Mouse (Mus musculus): ENCODE measurements around the gene Arih2. TPM values are rescaled to one million over a fixed set of nuclear protein-coding genes. Genes with fewer than 3 reads are reported as not detected.
"Not testable (repeated sequence)": the region's sequence is repeated elsewhere in the genome, so short reads cannot be mapped to it uniquely, and the experiment has no call there.

Arih2 gene
- 10 to 100 TPM; 61.3 to 92.7 TPM for polyA plus RNA-seq (2017; shearing (Covaris generic))

DNA sequence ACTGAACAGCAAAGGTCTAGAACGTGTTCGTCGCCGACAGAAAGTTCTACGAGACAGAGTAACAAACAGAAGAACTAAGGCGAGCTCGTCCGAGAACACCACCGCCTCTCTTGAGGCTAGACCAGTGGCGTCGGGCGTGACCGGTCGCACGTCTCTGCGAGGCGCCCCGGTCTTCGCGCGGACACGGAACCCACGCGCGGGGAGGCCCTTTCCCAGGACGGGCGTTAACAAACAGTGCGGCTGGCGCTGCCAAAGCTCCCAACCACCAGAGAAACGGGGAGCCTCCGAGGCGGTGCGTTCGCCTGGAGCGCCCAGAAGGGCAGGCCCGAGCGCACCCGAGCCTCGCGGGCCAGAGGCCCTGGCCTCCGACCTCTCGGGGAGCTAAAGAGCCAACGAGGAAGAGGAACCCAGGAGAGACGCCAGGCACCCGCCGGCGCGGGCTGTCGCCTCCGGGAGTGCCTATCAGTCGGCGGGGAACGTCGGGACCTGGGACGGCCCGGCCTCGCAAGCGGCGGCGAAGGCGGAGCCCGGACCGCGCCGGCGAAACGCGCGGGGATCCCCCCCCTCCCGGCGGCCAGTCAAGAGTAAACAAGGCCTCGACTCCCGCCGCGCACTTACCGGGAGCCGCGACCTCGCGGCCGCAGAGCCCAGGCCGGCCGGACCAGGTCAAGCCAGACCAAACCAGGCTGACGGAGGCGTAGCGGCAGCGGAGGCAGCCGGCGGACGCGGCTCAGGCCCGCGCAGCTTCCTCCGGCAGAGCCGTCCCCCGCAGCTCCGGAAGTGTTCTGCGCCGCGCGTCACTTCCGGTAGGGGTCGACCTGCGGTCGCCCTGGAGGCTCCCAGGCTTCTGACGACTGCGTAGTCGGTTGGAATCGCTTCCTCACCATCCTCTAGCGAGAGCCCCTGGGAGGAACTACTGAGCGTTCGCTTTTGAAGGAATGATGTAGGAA lies at the start of gene Arih2:
Gene Arih2, minus strand, starts transcription at position 776 of the 950 bp plus-strand sequence.
- ATAC-seq, result peak; percentile 89

DNA sequence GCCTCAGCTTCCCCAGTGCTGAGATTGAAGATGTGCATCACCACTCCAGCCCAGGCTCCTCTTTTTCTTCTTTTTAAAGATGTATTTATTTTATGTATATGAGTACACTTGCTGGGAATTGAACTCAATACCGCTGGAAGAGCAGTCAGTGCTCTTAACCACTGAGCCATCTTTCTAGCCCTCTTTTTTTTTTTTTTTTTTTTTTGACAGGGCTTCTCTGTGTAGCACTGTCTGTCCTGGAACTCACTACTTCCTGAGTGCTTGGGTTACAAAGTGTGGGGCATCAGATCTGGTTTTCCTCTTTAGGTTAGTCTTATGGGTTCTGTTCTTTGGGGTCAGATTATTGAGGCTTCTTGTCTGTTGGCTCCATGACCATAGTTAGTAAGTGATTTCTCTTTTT lies 45.3 kb upstream of the Arih2 start:
- ATAC-seq, result no peak

DNA sequence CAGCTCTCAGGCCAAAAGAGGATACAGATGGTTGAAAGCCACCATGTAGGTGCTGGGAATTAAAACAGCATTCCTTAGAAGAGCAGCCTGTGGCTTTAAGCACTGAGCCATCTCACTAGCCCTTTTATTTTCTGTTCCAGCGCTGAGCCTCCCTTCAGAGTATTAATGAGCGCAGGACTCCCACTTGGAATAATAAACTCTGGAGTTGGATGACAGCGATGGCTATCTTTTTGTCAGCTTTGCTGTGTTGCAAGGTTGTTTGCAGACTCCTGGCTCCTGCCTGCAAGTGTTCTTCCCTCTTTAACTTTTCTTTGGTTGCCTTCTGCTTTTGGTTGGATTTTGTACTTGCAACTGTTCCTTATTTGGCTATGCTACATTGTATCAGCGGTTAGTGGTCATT lies 44.8 kb upstream of the Arih2 start:
- ATAC-seq, result no peak

DNA sequence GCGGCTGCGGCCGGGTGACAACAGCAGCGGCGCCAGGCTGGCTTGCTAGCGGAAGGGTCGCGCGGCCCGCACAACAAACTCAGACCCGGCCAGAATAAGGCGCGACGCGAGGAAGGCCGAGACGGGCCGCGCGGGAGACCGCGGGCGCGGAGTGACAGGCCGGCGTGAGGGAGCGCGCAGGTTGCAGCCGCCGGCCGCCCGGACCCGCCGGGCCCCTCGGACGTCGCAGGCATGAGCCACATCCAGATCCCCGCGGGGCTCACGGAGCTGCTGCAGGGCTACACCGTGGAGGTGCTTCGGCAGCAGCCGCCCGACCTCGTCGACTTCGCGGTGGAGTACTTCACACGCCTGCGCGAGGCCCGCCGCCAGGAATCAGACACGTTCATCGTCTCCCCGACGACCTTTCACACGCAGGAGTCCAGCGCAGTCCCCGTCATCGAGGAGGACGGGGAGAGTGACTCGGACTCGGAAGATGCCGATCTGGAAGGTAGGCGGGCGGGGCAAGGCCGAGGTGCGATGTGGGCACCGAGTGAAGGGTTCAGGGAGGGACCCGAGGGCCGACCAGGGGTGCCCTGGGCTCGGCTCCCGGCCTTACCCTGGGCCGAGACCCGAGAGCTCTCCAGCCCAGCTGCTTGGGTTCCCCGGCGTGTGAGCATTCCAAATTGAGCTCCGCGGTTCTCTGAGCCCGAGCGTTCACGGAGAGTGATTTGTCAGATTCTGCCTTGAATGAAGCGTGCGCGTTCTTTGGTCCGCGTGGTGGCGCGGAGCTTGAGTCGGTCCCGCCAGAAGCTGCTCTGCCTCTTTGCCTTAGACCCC lies 43.2 kb upstream of the Arih2 start:
- peak; percentile 60 for ATAC-seq

DNA sequence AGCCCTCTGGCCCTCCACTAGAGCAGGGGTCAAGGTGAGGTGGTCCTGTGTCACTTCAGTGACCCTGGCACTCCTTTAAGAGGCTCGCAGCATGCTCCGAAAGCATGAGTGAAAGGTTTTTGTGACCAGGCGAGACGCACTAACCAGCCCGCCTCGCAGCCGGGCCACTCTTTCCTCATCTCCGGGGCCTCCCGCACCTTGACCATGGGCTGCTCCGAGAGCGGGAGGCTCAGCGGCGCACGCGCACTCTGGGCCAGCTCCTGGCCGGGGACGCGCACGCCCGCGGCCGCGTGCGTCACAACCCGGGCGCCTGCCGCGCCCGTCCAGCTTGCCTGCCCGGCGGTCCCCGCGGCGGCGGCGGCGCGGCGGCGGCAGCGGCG lies 42.6 kb upstream of the Arih2 start:
- peak; percentile 50 for ATAC-seq

DNA sequence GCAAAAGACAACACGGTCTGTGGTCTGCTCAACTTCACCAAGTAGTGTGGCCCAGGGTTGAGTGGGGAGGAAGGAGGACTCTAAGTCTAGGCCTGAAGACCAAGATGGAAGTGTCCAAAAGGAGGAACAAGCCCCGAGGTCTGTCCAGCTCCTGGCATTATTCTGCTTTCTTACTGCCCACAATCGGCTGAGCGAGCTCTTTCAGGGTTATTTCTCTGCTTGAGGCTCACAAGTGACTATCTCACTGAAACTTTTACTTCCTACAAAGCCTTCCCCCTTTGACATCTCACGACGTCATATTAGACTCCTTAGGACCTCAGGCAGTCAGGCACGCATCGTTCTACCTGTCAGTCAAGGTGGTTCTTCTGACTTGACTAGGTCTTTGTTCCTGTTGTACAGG lies 42.2 kb upstream of the Arih2 start:
- peak; percentile 33 for ATAC-seq

DNA sequence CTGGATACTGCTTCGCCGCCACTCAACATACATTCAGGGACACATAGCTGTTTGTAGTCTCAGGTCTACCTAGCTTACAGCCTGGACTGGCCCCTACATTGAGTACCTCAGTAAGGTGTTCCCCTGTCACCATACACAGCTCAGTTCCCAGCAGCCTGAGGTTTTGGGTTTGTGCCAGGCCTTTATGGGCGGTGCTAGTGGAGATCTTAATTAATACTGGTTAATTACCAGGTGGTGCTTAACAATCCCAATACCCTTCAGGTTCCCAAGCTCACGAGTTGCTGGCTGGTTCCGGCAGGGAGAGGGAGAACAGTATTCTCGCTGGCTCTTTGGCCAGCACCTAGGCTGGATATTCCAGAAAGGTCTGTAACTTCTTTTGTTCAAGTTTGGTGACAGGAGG lies 41.7 kb upstream of the Arih2 start:
- no peak for ATAC-seq

DNA sequence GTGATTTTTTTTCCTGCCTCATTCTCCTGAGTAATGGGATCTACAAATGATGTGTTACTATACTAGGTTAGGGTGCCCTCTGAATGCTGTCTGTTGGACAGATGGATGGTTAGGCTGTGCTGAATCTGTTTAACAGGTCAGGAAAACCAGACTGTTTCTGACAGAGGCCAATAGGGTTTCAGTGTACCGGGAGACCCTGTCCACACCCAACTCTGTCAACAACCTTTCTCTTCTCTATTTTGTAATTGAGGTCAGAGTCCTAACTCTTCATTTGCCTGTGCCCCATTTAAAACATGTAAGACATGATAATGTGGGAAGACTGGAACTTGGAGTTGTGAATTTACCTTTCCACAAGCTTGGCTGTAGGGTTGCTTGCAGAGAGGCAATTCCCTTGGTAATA lies 40.8 kb upstream of the Arih2 start:
- ATAC-seq, result no peak

DNA sequence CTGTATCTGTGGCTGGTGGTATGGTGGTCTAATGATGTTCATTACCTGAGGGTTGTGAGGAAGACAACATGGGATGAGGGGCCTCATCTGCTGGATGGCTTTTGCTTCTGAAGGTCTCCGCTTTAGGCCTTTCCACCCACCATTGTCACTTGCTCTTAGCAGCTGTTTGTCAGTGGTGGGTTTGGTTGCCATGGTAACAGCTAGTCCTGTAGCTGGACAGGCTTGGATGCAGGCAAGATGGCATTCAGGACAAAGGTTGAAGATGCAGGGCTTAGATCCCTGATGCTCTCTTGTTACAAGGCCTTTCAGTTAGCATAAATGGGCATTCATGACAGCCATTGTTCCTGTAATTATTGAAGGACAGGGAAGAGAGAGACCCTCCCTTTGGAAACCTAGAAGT lies 39.9 kb upstream of the Arih2 start, which contains the start of gene Prkar2a:
Gene Prkar2a, plus strand, starts transcription at position 209 of the 400 bp plus-strand sequence.
- no peak for ATAC-seq

DNA sequence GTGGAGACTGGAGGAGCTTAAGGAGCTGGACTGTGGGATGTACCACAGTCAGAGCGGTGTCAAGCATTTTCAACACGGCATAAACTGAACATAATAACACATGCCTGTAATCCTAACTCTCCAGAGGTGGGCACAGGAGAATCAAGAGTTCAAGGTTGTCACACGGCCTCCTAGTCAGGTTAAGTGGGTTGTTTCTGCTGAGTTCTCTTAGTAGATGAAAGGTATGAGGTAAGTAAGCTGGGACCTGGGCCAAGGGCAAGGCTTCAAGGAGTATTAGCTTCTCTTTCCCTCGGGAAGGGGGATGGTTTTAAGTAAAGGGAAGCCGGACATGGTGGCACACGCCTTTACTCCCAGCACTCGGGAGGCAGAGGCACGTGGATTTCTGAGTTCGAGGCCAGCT lies 39.3 kb upstream of the Arih2 start:
- ATAC-seq, result no peak

DNA sequence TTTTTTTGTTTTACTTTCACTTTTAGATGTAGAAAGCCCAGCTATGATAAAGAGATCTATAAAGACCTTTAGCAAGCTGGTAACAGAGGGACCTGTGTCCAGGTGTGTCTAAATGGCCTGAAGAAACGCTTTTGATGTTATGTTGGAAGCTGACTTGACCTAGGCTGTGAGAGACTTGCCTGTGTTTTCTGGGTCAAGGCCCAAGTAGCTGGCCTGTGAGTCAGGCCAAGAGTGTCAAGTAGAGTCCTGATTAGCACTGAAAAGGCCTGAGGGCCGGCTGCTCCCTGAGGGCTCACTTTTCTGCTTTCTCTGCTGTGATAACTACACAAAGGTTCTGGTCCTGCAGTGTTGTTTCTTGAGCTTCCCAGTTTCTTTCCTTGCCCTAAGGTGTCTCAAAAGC lies 38.5 kb upstream of the Arih2 start:
- ATAC-seq, result no peak

DNA sequence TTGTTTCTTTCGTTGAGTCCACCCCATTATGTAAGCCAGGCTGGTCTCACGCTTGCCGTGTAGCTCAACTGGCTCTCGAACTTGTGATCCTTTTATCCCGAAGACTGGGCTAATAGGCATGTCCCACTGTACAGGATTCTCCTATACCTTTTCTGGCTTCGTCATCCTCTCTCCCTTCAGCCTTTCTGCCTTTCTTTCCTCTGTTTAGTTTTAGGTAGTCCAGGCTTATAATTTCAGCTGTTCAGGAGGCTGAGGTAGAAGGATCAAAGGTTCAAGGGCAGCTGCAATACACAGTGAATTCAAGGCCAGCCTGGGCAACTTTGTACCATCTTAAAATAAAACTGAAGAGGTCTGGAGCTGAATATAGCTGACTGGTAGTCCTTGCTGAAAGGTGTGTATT lies 38.0 kb upstream of the Arih2 start:
- no peak for ATAC-seq

DNA sequence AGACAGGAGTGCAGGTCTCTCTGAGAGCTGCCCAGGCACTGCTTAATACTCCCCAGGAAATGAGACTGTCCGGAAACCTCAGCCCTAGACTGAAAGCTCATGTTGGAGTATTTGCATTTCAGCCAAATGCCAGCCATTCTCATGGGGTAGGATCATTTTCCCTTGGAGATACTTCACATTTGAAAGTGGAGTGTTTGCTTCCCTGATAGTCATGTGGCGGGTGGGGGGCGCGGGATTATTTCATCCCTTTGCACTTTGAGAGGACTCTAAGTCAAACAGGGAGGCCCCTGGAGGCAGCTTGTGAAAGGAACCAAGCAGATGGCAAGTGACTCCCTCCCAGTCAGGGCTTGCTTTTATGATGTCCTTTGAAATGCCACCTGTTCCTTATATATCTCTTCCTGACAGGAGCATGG lies 37.3 kb upstream of the Arih2 start:
- no peak for ATAC-seq

DNA sequence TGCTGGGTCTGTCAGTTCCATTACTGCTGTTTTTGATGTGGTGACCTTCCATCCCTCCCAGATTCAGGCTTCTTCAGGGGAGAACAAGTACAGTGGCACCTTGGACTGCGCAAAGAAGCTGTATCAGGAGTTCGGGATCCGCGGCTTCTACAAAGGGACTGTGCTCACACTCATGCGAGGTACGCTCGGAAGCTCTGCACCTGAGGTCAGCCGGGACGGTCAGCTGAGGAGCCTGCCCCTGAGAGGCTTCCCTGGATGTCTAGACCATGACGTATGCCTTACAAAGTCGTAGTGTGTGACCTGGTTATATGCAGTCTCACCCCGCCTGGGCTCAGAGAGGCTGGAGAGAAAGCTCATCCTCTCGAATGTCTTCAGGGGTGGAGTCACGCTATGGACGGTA lies 30.8 kb upstream of the Arih2 start:
- no peak for ATAC-seq

DNA sequence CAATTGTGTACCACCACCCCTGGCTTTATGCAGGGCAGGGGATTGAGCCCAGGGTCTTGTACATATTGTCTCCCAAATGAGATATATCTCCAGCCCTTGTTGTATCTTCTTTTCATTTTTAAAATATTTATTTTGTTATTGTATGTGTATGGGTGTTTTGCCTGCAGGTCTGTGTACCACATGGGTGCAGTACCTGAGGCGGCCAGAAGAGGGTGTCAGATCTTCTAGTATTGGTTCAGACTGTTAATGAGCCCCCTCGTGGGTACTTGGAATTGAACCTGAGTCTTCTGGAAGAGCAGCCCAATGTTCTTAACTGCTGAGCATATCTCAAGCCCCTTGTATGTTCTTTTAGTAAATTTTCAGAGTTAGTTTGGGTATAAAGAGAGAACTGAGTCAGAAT lies 24.0 kb upstream of the Arih2 start:
- no peak for ATAC-seq

DNA sequence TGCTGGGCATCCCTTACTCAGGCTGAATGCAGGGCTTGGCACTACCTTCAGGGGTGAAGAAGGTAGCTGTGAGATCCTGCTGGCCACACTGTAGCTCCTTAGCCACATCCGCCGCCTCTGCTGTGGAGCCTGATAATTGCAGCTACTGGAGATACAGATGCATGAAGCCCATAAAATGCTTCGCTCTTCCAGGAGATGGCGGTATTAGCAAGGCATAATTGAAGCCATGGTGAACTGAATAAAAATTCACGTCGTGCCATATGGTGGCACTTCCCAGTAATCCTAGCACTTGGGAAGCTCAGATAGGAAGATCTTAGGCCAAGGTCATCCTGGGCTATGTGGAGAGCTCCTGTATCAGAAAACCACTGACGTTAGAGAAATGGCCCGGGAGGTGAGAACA lies 20.7 kb upstream of the Arih2 start:
- ATAC-seq, result no peak

DNA sequence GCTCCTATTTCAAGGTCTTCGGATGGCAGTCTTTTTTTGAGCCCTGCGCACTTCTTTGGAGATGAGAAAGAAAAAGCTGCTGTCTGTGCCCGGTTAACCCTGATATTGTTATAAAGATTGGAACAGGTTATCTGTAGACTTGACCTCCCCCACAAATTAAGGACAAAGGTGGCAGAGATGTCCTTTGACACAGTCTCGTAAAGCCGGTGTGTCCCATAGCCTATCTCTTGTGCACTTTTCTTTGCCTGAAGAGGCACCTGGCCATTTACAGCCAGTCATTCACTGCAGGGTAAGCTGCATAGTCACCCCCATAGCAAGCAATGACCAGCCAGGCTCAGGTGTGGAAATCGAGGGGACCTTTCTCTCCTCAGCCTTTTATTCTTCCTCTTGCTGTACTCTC lies 13.5 kb upstream of the Arih2 start:
- no peak for ATAC-seq

DNA sequence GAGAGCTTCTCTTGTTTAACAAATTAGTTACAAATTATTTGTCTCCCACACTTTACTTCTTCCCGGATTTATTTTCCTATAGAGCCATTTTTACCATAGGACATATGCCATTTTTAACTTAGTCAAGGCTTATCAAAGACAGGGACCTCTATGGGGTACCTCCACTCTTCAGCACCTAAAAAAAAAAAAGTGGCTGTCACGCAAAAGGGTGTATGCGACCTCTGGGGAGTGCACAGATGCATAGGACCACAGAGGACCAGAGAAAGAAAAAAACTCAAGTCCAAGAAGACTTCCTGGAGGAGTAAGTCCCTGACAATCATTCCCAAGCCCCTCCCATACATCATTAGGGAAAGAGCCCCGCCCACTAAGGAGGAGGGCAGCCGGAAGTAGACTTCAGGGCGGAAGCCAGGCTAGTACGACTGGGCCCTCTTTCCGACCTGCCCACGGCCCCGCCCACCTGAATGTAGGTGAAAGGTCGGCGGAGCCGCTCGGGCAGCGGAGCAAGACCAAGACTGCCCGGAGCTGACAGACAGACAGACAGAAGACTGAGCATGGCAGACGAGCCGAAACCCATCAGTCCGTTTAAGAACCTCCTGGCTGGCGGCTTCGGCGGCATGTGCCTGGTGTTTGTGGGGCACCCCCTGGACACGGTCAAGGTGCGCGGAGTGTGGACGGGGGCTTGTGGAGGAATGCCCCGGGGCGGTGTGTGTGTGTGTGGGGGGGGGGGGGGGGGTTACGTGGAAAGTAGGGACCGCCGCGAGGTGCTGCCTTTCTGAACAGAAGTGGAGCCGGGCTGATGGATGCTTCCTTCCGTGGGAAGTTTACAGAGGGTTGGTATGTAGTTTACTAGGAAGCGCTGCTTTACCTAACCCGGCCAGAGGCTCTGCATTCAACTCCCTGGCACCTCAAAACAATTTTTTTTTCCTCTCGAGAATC lies 12.8 kb upstream of the Arih2 start, which contains the start of gene Slc25a20:
Gene Slc25a20, plus strand, starts transcription at position 412 of the 936 bp plus-strand sequence.
- peak; percentile 95 for ATAC-seq

DNA sequence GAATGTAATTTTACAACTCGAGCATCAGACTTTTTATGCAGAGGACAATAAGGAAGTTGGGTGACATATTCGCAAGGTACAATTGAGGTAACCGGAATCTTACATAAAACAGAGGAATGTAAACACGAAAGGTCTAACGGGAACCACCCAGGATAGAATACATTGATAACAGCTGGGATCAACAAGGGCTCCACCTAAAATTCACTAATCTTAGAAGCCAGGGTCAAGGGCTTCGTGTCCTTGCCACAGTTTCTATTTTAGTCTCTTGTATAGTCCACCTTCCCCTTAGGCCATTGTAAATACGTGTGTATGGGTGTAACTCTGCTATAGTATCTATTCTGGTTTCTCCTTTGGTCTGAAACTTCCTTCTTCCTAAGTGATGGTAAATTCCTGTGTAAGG lies 6.7 kb upstream of the Arih2 start:
- ATAC-seq, result not testable (repeated sequence)

DNA sequence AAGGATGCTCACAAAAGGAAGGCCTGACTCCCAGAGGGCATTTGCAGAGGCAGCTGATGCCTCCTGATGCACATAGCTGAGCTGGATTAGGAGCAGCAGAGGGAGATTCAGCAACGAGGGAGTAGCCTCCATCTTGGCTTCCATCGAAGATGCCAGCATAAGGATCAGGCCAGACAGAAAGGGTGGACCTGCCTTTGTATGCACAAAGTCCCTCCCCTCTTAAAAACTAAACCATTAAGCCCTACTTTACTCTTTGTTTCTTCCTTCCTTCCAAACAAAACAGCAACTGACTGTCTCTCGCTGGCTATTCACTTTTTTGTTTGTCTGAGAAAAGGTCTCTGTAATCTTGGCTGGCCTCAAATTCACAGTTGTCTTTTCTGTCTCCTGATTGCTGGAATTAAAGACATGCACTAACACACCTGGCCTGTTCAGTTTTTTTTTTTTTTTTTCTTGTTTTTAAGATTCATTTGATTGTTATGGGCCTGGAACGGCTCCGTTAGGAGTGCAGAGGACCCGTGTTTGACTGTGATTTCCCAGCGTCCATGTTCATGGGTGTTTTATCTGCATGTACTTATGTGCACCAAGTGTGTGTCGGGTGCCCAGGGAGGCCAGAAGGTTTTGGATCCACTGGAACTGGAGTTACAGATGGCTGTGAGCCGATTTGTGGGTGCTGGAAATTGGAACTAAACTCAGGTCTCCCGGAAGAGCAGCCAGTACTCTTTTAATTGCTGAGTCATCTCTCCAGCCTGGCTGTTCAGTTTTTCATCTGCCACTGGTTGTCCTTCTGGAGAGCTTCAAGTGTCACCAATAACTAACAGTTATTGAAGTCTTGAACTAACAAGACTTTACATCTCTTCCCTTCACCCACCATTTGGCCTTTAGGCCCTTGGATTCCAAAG lies 5.6 kb upstream of the Arih2 start:
- ATAC-seq, result no peak
